ENCODE assay signal across 10 mouse cellular contexts in genomic region chr6:122762952-122763700, GRCm38 (mm10). TPM values are rescaled to one million over a fixed set of nuclear protein-coding genes. Genes with fewer than 3 reads are reported as not detected.
DNase-seq lines count a peak whose midpoint lies in the region; ATAC-seq and TF ChIP-seq lines count a peak whose summit lies in the region.
"Had no signal": no experiment of that assay in that cellular context is flagged by ENCODE, and none has a peak within 500 bp of the region (broad histone marks: within the 10 kb centered on the region; RNA-seq: fewer than 3 reads in every experiment).

No protein-coding gene starts in this region.

- H3K4me2 ChIP-seq in hindbrain, embryonic 15.5 days = no peak overlapping the region
- H3K4me2 ChIP-seq in hindbrain, embryonic 11.5 days (replicated peaks; ENCODE audit: low read depth, low read length) = no peak overlapping the region
- peak overlapping the region; percentile 30 for H3K4me2 ChIP-seq in liver, embryonic 16.5 days (ENCODE audit: low read depth, low read length)

- no peak for ATAC-seq in hindbrain, embryonic 15.5 days (ENCODE audit: low FRiP score, low read depth)
- ATAC-seq in hindbrain, embryonic 11.5 days (ENCODE audit: low FRiP score) = no peak
- peak; percentile 87 for ATAC-seq in liver, embryonic 16.5 days (ENCODE audit: low read depth)

- 0 out of 2 replicates have a peak, but pooled peaks have one; percentile 11 for TF ChIP-seq EP300 in ES-Bruce4 (IDR thresholded peaks at IDR 0.05; ENCODE audit: insufficient read depth, low read depth, low read length)

- H3K4me1 ChIP-seq in hindbrain, embryonic 15.5 days (replicated peaks) = peaks cover 34% of the 10 kb centered on the region
- H3K4me1 ChIP-seq in hindbrain, embryonic 11.5 days (replicated peaks; ENCODE audit: control insufficient read depth, insufficient read depth, low read length) = no peaks in the 10 kb centered on the region
- peaks cover 6% of the 10 kb centered on the region for H3K4me1 ChIP-seq in ES-Bruce4 (ENCODE audit: control insufficient read depth, insufficient read depth, low read length)
- H3K4me1 ChIP-seq in bone marrow, adult 2 months (ENCODE audit: control insufficient read depth, insufficient read depth, low read length) = no peaks in the 10 kb centered on the region; the same call in 1 of the 2 replicates
- peaks cover 39% of the 10 kb centered on the region for H3K4me1 ChIP-seq in liver, embryonic 16.5 days (ENCODE audit: control insufficient read depth, low read depth, low read length)

- no peak for TF ChIP-seq POLR2A in ES-Bruce4 (IDR thresholded peaks at IDR 0.05; ENCODE audit: insufficient read depth, low read length)
- no peak for TF ChIP-seq POLR2A in bone marrow, adult 2 months (IDR thresholded peaks at IDR 0.05; ENCODE audit: borderline replicate concordance, control insufficient read depth, low read depth, low read length)

- no peaks in the 10 kb centered on the region for H3K36me3 ChIP-seq in hindbrain, embryonic 15.5 days
- H3K36me3 ChIP-seq in hindbrain, embryonic 11.5 days (ENCODE audit: control insufficient read depth, insufficient read depth, low read length) = no peaks in the 10 kb centered on the region
- H3K36me3 ChIP-seq in ES-Bruce4 (ENCODE audit: control insufficient read depth, insufficient read depth, low read length, poor library complexity, severe bottlenecking) = no peaks in the 10 kb centered on the region
- no peaks in the 10 kb centered on the region for H3K36me3 ChIP-seq in liver, embryonic 16.5 days (ENCODE audit: control insufficient read depth, insufficient read depth)
- H3K36me3 ChIP-seq: embryonic facial prominence, embryonic 13.5 days; lung, embryonic 15.5 days had no signal

- H3K9ac ChIP-seq in hindbrain, embryonic 15.5 days = no peak overlapping the region
- no peak overlapping the region for H3K9ac ChIP-seq in hindbrain, embryonic 11.5 days (ENCODE audit: low read depth, low read length)
- H3K9ac ChIP-seq in ES-Bruce4 (ENCODE audit: low read depth, poor library complexity, severe bottlenecking) = peak overlapping the region; percentile 56
- H3K9ac ChIP-seq in liver, embryonic 16.5 days (ENCODE audit: low read depth, low read length) = no peak overlapping the region
- H3K9ac ChIP-seq: embryonic facial prominence, embryonic 13.5 days; lung, embryonic 15.5 days had no signal

- no peak for DNase-seq in hindbrain, embryonic 11.5 days (ENCODE audit: low spot score)
- no peak for DNase-seq in urinary bladder, postnatal 10 days (ENCODE audit: low spot score)
- no peak for DNase-seq in cerebellum, postnatal 36 days

- no peaks in the 10 kb centered on the region for H3K9me3 ChIP-seq in hindbrain, embryonic 15.5 days
- H3K9me3 ChIP-seq in hindbrain, embryonic 11.5 days (ENCODE audit: control insufficient read depth, low read length) = no peaks in the 10 kb centered on the region
- H3K9me3 ChIP-seq in ES-Bruce4 (replicated peaks; ENCODE audit: control insufficient read depth, insufficient read depth, low read length, poor library complexity, severe bottlenecking) = no peaks in the 10 kb centered on the region
- H3K9me3 ChIP-seq in liver, embryonic 16.5 days (replicated peaks; ENCODE audit: control insufficient read depth, low read length) = no peaks in the 10 kb centered on the region
- H3K9me3 ChIP-seq: embryonic facial prominence, embryonic 13.5 days; lung, embryonic 15.5 days had no signal

- peak overlapping the region; percentile 98; the same call in 1 of the 2 replicates for H3K27ac ChIP-seq in hindbrain, embryonic 15.5 days (replicated peaks)
- no peak overlapping the region for H3K27ac ChIP-seq in hindbrain, embryonic 11.5 days (ENCODE audit: low read depth, low read length)
- H3K27ac ChIP-seq in ES-Bruce4 (ENCODE audit: insufficient read depth, low read length) = peak overlapping the region; percentile 97
- H3K27ac ChIP-seq in bone marrow, adult 2 months (ENCODE audit: control insufficient read depth, insufficient read depth, low read depth, low read length, poor library complexity) = peak overlapping the region; percentile 80
- peak overlapping the region; percentile 72 for H3K27ac ChIP-seq in liver, embryonic 16.5 days (ENCODE audit: low read length)
- H3K27ac ChIP-seq: embryonic facial prominence, embryonic 13.5 days; lung, embryonic 15.5 days had no signal

- H3K27me3 ChIP-seq in hindbrain, embryonic 15.5 days = no peaks in the 10 kb centered on the region
- peaks cover 2% of the 10 kb centered on the region; the same call in 1 of the 2 replicates for H3K27me3 ChIP-seq in hindbrain, embryonic 11.5 days (ENCODE audit: control insufficient read depth, insufficient read depth, low read length)
- H3K27me3 ChIP-seq in ES-Bruce4 (ENCODE audit: control insufficient read depth, insufficient read depth, low read length, poor library complexity, severe bottlenecking) = no peaks in the 10 kb centered on the region
- H3K27me3 ChIP-seq in liver, embryonic 16.5 days (ENCODE audit: control insufficient read depth, insufficient read depth, low read depth, low read length) = no peaks in the 10 kb centered on the region; the same call in none of the 2 replicates

- H3K4me3 ChIP-seq in hindbrain, embryonic 15.5 days = 0 out of 2 replicates have a peak overlapping the region, but pooled peaks have one; percentile 50
- H3K4me3 ChIP-seq in hindbrain, embryonic 11.5 days (ENCODE audit: low read depth, low read length) = no peak overlapping the region
- peak overlapping the region; percentile 34; the same call in 1 of the 2 replicates for H3K4me3 ChIP-seq in ES-Bruce4 (ENCODE audit: low read depth, low read length)
- peak overlapping the region; percentile 2 for H3K4me3 ChIP-seq in bone marrow, adult 2 months (replicated peaks; ENCODE audit: control insufficient read depth, low read depth, low read length)
- no peak overlapping the region for H3K4me3 ChIP-seq in liver, embryonic 16.5 days (ENCODE audit: low read depth, low read length)

- no peak for TF ChIP-seq CTCF in ES-Bruce4 (IDR thresholded peaks at IDR 0.05; ENCODE audit: low read depth, low read length)
- no peak for TF ChIP-seq CTCF in bone marrow, adult 2 months (IDR thresholded peaks at IDR 0.05; ENCODE audit: control insufficient read depth, insufficient read depth, low read length)

- WGBS in hindbrain, embryonic 15.5 days = 80% methylated on average over 11 of the region's 11 CpGs
- 83% methylated on average over 11 of the region's 11 CpGs for WGBS in hindbrain, embryonic 11.5 days
- 26% methylated on average over 11 of the region's 11 CpGs for WGBS in bone marrow, adult 2 months
- WGBS in liver, embryonic 16.5 days (ENCODE audit: insufficient replicate concordance) = 22% methylated on average over 11 of the region's 11 CpGs

RNA-seq across cellular contexts. Expression of gene Slc2a3, which starts 38.3 kb away (rescaled TPM):
- polyA plus RNA-seq in hindbrain, embryonic 15.5 days (2015; fragmentation: Nextera tagmentation; extraction: Ambion mirVana) = 43.4 and 44.5 TPM in 2 replicates
- polyA plus RNA-seq in hindbrain, embryonic 11.5 days (2014; fragmentation: Nextera tagmentation; extraction: Ambion mirVana) = 23.5 and 29.2 TPM in 2 replicates
- polyA plus RNA-seq in ES-Bruce4 (2011; ENCODE audit: insufficient read depth, insufficient read length, low read depth, missing spikeins) = 1,494 and 1,686 TPM in 2 replicates
- polyA plus RNA-seq in bone marrow, adult 2 months (2011; ENCODE audit: insufficient read depth, insufficient read length, low replicate concordance, missing spikeins) = 45.2 and 88.2 TPM in 2 replicates
- 12.2 and 13.0 TPM in 2 replicates for polyA plus RNA-seq in liver, embryonic 16.5 days (2015; fragmentation: Nextera tagmentation; extraction: Ambion mirVana)

RNA-seq across cellular contexts. Expression of gene Nanog, which starts 55.8 kb away (rescaled TPM):
- polyA plus RNA-seq in hindbrain, embryonic 15.5 days (2015; fragmentation: Nextera tagmentation; extraction: Ambion mirVana) = 0.09 and 0.25 TPM in 2 replicates
- 0.07 and 0.32 TPM in 2 replicates for polyA plus RNA-seq in hindbrain, embryonic 11.5 days (2014; fragmentation: Nextera tagmentation; extraction: Ambion mirVana)
- 610 and 613 TPM in 2 replicates for polyA plus RNA-seq in ES-Bruce4 (2011; ENCODE audit: insufficient read depth, insufficient read length, low read depth, missing spikeins)
- polyA plus RNA-seq in bone marrow, adult 2 months (2011; ENCODE audit: insufficient read depth, insufficient read length, low replicate concordance, missing spikeins) = 18.2 TPM in 1 of 2 replicates, not detected in the other
- polyA plus RNA-seq in liver, embryonic 16.5 days (2015; fragmentation: Nextera tagmentation; extraction: Ambion mirVana) = not detected in 2 replicates
- polyA plus RNA-seq: neural tube, embryonic 11.5 days had no signal

RNA-seq across cellular contexts. Expression of gene Foxj2, which starts 56.6 kb away (rescaled TPM):
- polyA plus RNA-seq in hindbrain, embryonic 15.5 days (2015; fragmentation: Nextera tagmentation; extraction: Ambion mirVana) = 8.2 and 9.0 TPM in 2 replicates
- polyA plus RNA-seq in hindbrain, embryonic 11.5 days (2014; fragmentation: Nextera tagmentation; extraction: Ambion mirVana) = 3.0 and 4.0 TPM in 2 replicates
- 10.9 and 11.6 TPM in 2 replicates for polyA plus RNA-seq in ES-Bruce4 (2011; ENCODE audit: insufficient read depth, insufficient read length, low read depth, missing spikeins)
- polyA plus RNA-seq in bone marrow, adult 2 months (2011; ENCODE audit: insufficient read depth, insufficient read length, low replicate concordance, missing spikeins) = 9.6 and 18.0 TPM in 2 replicates
- 1.3 and 1.5 TPM in 2 replicates for polyA plus RNA-seq in liver, embryonic 16.5 days (2015; fragmentation: Nextera tagmentation; extraction: Ambion mirVana)

Comparison
In these comparisons a context has a peak if more than half of its experiments do, and no peak if none do; other contexts are left out.
1. H3K4me3 ChIP-seq: peak in hindbrain, embryonic 15.5 days (single experiment), ES-Bruce4 (single experiment) and bone marrow, adult 2 months (single experiment); none in hindbrain, embryonic 11.5 days (single experiment) and liver, embryonic 16.5 days (single experiment).
2. RNA of gene Slc2a3, which starts 38.3 kb away (polyA plus RNA-seq): 1,494 to 1,686 TPM in ES-Bruce4; 45.2 to 88.2 TPM in bone marrow, adult 2 months, 43.4 to 44.5 TPM in hindbrain, embryonic 15.5 days, 23.5 to 29.2 TPM in hindbrain, embryonic 11.5 days and 12.2 to 13.0 TPM in liver, embryonic 16.5 days; every median in the first group is over 10 times any median in the second.
3. RNA of gene Nanog, which starts 55.8 kb away (polyA plus RNA-seq): 610 to 613 TPM in ES-Bruce4; 18.2 TPM in bone marrow, adult 2 months, 0.07 to 0.32 TPM in hindbrain, embryonic 11.5 days, 0.09 to 0.25 TPM in hindbrain, embryonic 15.5 days and not detected in liver, embryonic 16.5 days; every median in the first group is over 10 times any median in the second.